21 mouse cellular contexts compared by ENCODE assay signal in the genomic region with DNA sequence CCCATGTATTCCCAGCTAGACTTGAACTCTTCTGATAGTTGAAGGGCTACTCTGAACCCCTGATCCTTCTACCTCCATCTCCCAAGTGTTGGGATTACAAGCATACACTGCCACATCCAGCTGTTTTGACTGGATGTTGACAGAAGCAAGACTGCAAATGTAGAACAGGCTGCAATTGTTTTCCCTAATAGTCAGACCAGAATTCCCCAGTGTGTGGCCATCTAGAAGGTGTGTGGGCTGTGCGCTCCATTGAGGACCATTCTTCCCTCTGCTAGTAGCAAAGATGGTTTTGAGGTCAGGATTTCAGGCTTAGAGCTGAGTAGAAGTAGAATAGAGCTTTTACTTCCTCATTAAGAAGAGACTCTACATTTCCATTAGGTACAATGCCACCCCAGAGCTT. TPM values are rescaled to one million over a fixed set of nuclear protein-coding genes. Genes with fewer than 3 reads are reported as not detected.
DNase-seq lines count a peak whose midpoint lies in the region; ATAC-seq and TF ChIP-seq lines count a peak whose summit lies in the region.
"Had no signal": no experiment of that assay in that cellular context is flagged by ENCODE, and none has a peak within 500 bp of the region (broad histone marks: within the 10 kb centered on the region; RNA-seq: fewer than 3 reads in every experiment).

No protein-coding gene starts in this region.

- no peak for ATAC-seq in midbrain, embryonic 11.5 days (ENCODE audit: low FRiP score)
- ATAC-seq in midbrain, postnatal 0 days (ENCODE audit: low FRiP score) = no peak
- ATAC-seq: activated CD4-positive, CD25-positive, alpha-beta regulatory T cell, adult 4 months; CD4-positive, CD25-positive, alpha-beta regulatory T cell, adult 4 months; Patski had no signal

- no peak overlapping the region for H3K27ac ChIP-seq in midbrain, embryonic 11.5 days (ENCODE audit: low read depth, low read length)
- H3K27ac ChIP-seq in midbrain, postnatal 0 days (ENCODE audit: low read depth, low read length) = no peak overlapping the region

- peak; percentile 63 for DNase-seq in heart, adult 11 months
- DNase-seq in heart, adult 18-20 months = no peak
- peak; percentile 51 for DNase-seq in midbrain, embryonic 11.5 days (ENCODE audit: low spot score, missing footprints)
- no peak for DNase-seq in midbrain, postnatal 0 days (ENCODE audit: low spot score)
- DNase-seq: adrenal gland, adult 2 months; adrenal gland, adult 8-10 months; adrenal gland, postnatal 10 days; adrenal gland, postnatal 14 days; adrenal gland, postnatal 25 days; adrenal gland, postnatal 36 days; B cell, adult 2 months; cerebellum, adult 11 months; cerebellum, adult 11-12 months; cerebellum, adult 18-20 months had no signal

- H3K9ac ChIP-seq in midbrain, embryonic 11.5 days (ENCODE audit: low read length) = no peak overlapping the region
- H3K9ac ChIP-seq in midbrain, postnatal 0 days (replicated peaks; ENCODE audit: low read length, poor library complexity, severe bottlenecking) = no peak overlapping the region

- 91% methylated on average over 1 of the region's 1 CpGs for WGBS in midbrain, embryonic 11.5 days
- WGBS in midbrain, postnatal 0 days = 95% methylated on average over 1 of the region's 1 CpGs

- no peak overlapping the region for H3K4me2 ChIP-seq in midbrain, embryonic 11.5 days
- no peak overlapping the region for H3K4me2 ChIP-seq in midbrain, postnatal 0 days (ENCODE audit: low read depth, low read length, poor library complexity, severe bottlenecking)

- no peak overlapping the region for H3K4me3 ChIP-seq in midbrain, embryonic 11.5 days (ENCODE audit: low read depth, low read length)
- no peak overlapping the region for H3K4me3 ChIP-seq in midbrain, postnatal 0 days (ENCODE audit: low read depth, low read length)

- H3K36me3 ChIP-seq in midbrain, embryonic 11.5 days (ENCODE audit: control insufficient read depth, insufficient read depth, low read length) = no peaks in the 10 kb centered on the region
- no peaks in the 10 kb centered on the region for H3K36me3 ChIP-seq in midbrain, postnatal 0 days (ENCODE audit: insufficient read depth, low read length)
- H3K36me3 ChIP-seq: G1E had no signal

- H3K27me3 ChIP-seq in midbrain, embryonic 11.5 days (ENCODE audit: control insufficient read depth, insufficient read depth, low read length) = no peaks in the 10 kb centered on the region
- H3K27me3 ChIP-seq in midbrain, postnatal 0 days (ENCODE audit: insufficient read depth, low read length) = no peaks in the 10 kb centered on the region
- H3K27me3 ChIP-seq: CH12.LX, Patski had no signal

- TF ChIP-seq CTCF in midbrain, postnatal 0 days (IDR thresholded peaks at IDR 0.05) = no peak

- H3K9me3 ChIP-seq in midbrain, embryonic 11.5 days (ENCODE audit: control insufficient read depth, low read length) = no peaks in the 10 kb centered on the region
- H3K9me3 ChIP-seq in midbrain, postnatal 0 days (ENCODE audit: low read length) = no peaks in the 10 kb centered on the region
- H3K9me3 ChIP-seq: G1E had no signal

- H3K4me1 ChIP-seq in midbrain, embryonic 11.5 days (ENCODE audit: control insufficient read depth, insufficient read depth, low read length) = no peaks in the 10 kb centered on the region
- H3K4me1 ChIP-seq in midbrain, postnatal 0 days (ENCODE audit: insufficient read depth, low read length) = no peaks in the 10 kb centered on the region

RNA-seq across cellular contexts. Expression of gene Pthlh, which starts 37.3 kb away (rescaled TPM):
- 1 to 10 TPM in 1 of 2 experiments, under 1 TPM in 1; 0.74 to 1.3 TPM for total RNA-seq in heart, adult 18-20 months (2021)
- polyA plus RNA-seq in midbrain, embryonic 11.5 days (2014; fragmentation: Nextera tagmentation; extraction: Ambion mirVana) = 0.25 and 0.39 TPM in 2 replicates
- total RNA-seq in midbrain, postnatal 0 days (2014; rRNA removed) = 0.85 and 2.5 TPM in 2 replicates
- polyA plus RNA-seq in midbrain, postnatal 0 days (2015; fragmentation: Nextera tagmentation; extraction: Ambion mirVana) = 2.3 TPM in 2 replicates
- total RNA-seq: adrenal gland, postnatal 25 days; CH12.LX; ES-E14; G1E; MEL had no signal
- polyA plus RNA-seq: activated CD4-positive, CD25-positive, alpha-beta regulatory T cell, adult 4 months; CD4-positive, CD25-positive, alpha-beta regulatory T cell, adult 4 months; G1E had no signal

Comparison
In these comparisons a context has a peak if more than half of its experiments do, and no peak if none do; other contexts are left out.
1. DNase-seq: peak in heart, adult 11 months (single experiment) and midbrain, embryonic 11.5 days (single experiment); none in heart, adult 18-20 months (0 of 2) and midbrain, postnatal 0 days (single experiment).